Mouse (Mus musculus): ENCODE measurements around the gene Hsd17b14.

- peak; percentile 97 for TF ChIP-seq GATA1 (IDR thresholded peaks at IDR 0.05; ENCODE audit: borderline replicate concordance, low read length)
- no peak for TF ChIP-seq FLI1 (IDR thresholded peaks at IDR 0.05; ENCODE audit: low read length)
Observed at GRCm38 (mm10) chr7:45524841-45525621, 29.7 kb upstream of the Hsd17b14 start.
